Mouse (Mus musculus) liver (tissue): ENCODE results near the gene Gm49380.
"Not testable (repeated sequence)": the region's sequence is repeated elsewhere in the genome, so short reads cannot be mapped to it uniquely, and the experiment has no call there.

Experiments used
- DNase-seq: peaks from one replicate; pipeline ENCODE4 v3.0.0-alpha.2; 2020; ENCODE audit warnings: mixed read lengths

The Gm49380 gene

GRCm38 (mm10) chr9:44125026-44125425, 11.7 kb upstream of the Gm49380 start:
- no peak for DNase-seq

GRCm38 (mm10) chr9:44124317-44124716, 11.0 kb upstream of the Gm49380 start:
- no peak for DNase-seq

GRCm38 (mm10) chr9:44119948-44120465, 6.7 kb upstream of the Gm49380 start:
- DNase-seq, result no peak

- DNase-seq, result peak; percentile 72
These were observed 5.7 kb upstream of the Gm49380 start for GRCm38 (mm10) chr9:44119011-44119410.

- DNase-seq, result no peak
These were observed 2.9 kb upstream of the Gm49380 start for GRCm38 (mm10) chr9:44116182-44116581.

GRCm38 (mm10) chr9:44115599-44115998, 2.3 kb upstream of the Gm49380 start:
- DNase-seq, result no peak

GRCm38 (mm10) chr9:44114453-44114852, 1.2 kb upstream of the Gm49380 start:
- DNase-seq, result no peak

- DNase-seq, result not testable (repeated sequence)
These were observed 1.4 kb downstream of the Gm49380 start for GRCm38 (mm10) chr9:44111909-44112308.

GRCm38 (mm10) chr9:44109360-44110095, 3.8 kb downstream of the Gm49380 start:
- DNase-seq, result peak; percentile 83

GRCm38 (mm10) chr9:44108269-44109055, 4.8 kb downstream of the Gm49380 start:
- no peak for DNase-seq

GRCm38 (mm10) chr9:44107557-44108179, 5.6 kb downstream of the Gm49380 start:
- peak; percentile 34 for DNase-seq

GRCm38 (mm10) chr9:44107110-44107509, 6.2 kb downstream of the Gm49380 start, which contains the start of gene C1qtnf5:
Gene C1qtnf5, plus strand, starts transcription at chr9:44107245.
- peak; percentile 42 for DNase-seq

- no peak for DNase-seq
These were observed 6.7 kb downstream of the Gm49380 start for GRCm38 (mm10) chr9:44106596-44106995.

- no peak for DNase-seq
These were observed 7.1 kb downstream of the Gm49380 start for GRCm38 (mm10) chr9:44106182-44106581.

- DNase-seq, result no peak
These were observed 7.5 kb downstream of the Gm49380 start for GRCm38 (mm10) chr9:44105781-44106180.

- no peak for DNase-seq
These were observed 8.4 kb downstream of the Gm49380 start for GRCm38 (mm10) chr9:44104881-44105280.

GRCm38 (mm10) chr9:44101490-44101889, 11.8 kb downstream of the Gm49380 start, which contains the start of gene Mfrp:
Gene Mfrp, plus strand, starts transcription at chr9:44101729.
- no peak for DNase-seq

GRCm38 (mm10) chr9:44096536-44096935, 16.8 kb downstream of the Gm49380 start:
- no peak for DNase-seq

- DNase-seq, result no peak
These were observed 17.5 kb downstream of the Gm49380 start for GRCm38 (mm10) chr9:44095781-44096180.

GRCm38 (mm10) chr9:44094737-44095136, 18.6 kb downstream of the Gm49380 start:
- no peak for DNase-seq

GRCm38 (mm10) chr9:44093612-44094503, 19.4 kb downstream of the Gm49380 start:
- DNase-seq, result peak; percentile 75
